Mouse (Mus musculus): ENCODE results near the gene Maf.

- no peak for TF ChIP-seq POLR2A (IDR thresholded peaks at IDR 0.05; ENCODE audit: insufficient read depth, low read depth, low read length)
- TF ChIP-seq CTCF (IDR thresholded peaks at IDR 0.05; ENCODE audit: insufficient read depth, low read depth, low read length) = no peak
Observed at GRCm38 (mm10) chr8:115711106-115711505, 3.5 kb upstream of the Maf start.

Measured in olfactory bulb, adult 2 months (tissue).